Mouse (Mus musculus) CD4-positive, CD25-positive, alpha-beta regulatory T cell, adult 4 months (primary cell): ENCODE results near the gene Fam166a. TPM values are rescaled to one million over a fixed set of nuclear protein-coding genes. Genes with fewer than 3 reads are reported as not detected.

Experiments
- polyA plus RNA-seq, 2 experiments: library from polyadenylated mRNA; unstranded; fragments of 100-300 nt; shearing (Covaris generic); gene quantifications; one replicate each; pipeline ENCODE4 v1.2.1; 2017

The Fam166a gene
- polyA plus RNA-seq, 2 experiments from 2014 or later, result not detected

Other genes with a start within 250 kb of the Fam166a start
- gene Mrpl41, start 243.6 kb upstream of the Fam166a start, polyA plus RNA-seq, result 10 to 100 TPM; 91.6 to 98.5 TPM
- 100 to 1,000 TPM in 1 of 2 experiments, 10 to 100 TPM in 1; 65.8 to 117 TPM for gene Pnpla7, start 242.7 kb upstream of the Fam166a start, polyA plus RNA-seq
- gene Nsmf, start 164.4 kb upstream of the Fam166a start, polyA plus RNA-seq, result 10 to 100 TPM in 1 of 2 experiments, 1 to 10 TPM in 1; 8.6 to 13.7 TPM
- under 1 TPM in 1 of 2 experiments, not detected in 1; 0.52 TPM for gene Entpd8, start 138.4 kb upstream of the Fam166a start, polyA plus RNA-seq
- gene Noxa1, start 123.6 kb upstream of the Fam166a start, polyA plus RNA-seq, result 1 to 10 TPM; 5.5 to 7.0 TPM
- under 1 TPM in 1 of 2 experiments, not detected in 1; 0.28 TPM for gene Nrarp, start 38.0 kb upstream of the Fam166a start, polyA plus RNA-seq
- 10 to 100 TPM; 60.5 to 94.3 TPM for gene Tor4a, start 21.9 kb upstream of the Fam166a start, polyA plus RNA-seq
- 10 to 100 TPM; 48.2 to 55.8 TPM for gene Nelfb, start 7.3 kb upstream of the Fam166a start, polyA plus RNA-seq
- gene Stpg3, start 4.1 kb upstream of the Fam166a start, polyA plus RNA-seq, result not detected
- gene Tubb4b, start 6.0 kb downstream of the Fam166a start, polyA plus RNA-seq, result 100 to 1,000 TPM in 1 of 2 experiments, 10 to 100 TPM in 1; 94.5 to 120 TPM
- not detected for gene Slc34a3, start 15.6 kb downstream of the Fam166a start, polyA plus RNA-seq
- not detected for gene Rnf224, start 18.0 kb downstream of the Fam166a start, polyA plus RNA-seq
- under 1 TPM; 0.38 to 0.57 TPM for gene Rnf208, start 23.5 kb downstream of the Fam166a start, polyA plus RNA-seq
- gene Cysrt1, start 23.7 kb downstream of the Fam166a start, polyA plus RNA-seq, result not detected
- 1 to 10 TPM; 5.9 to 7.1 TPM for gene AL732309.1, start 28.1 kb downstream of the Fam166a start, polyA plus RNA-seq
- gene Tmem203, start 36.7 kb downstream of the Fam166a start, polyA plus RNA-seq, result 10 to 100 TPM in 1 of 2 experiments, 1 to 10 TPM in 1; 9.5 to 10.4 TPM
- gene Tprn, start 43.9 kb downstream of the Fam166a start, polyA plus RNA-seq, result 1 to 10 TPM; 1.8 to 3.8 TPM
- gene Ssna1, start 53.7 kb downstream of the Fam166a start, polyA plus RNA-seq, result 100 to 1,000 TPM; 124 to 131 TPM
- 10 to 100 TPM; 34.8 to 54.1 TPM for gene Anapc2, start 53.7 kb downstream of the Fam166a start, polyA plus RNA-seq
- not detected for gene Tmem210, start 69.4 kb downstream of the Fam166a start, polyA plus RNA-seq
- not detected for gene Lrrc26, start 71.2 kb downstream of the Fam166a start, polyA plus RNA-seq
- not detected for gene Grin1, start 100.4 kb downstream of the Fam166a start, polyA plus RNA-seq
- 10 to 100 TPM; 21.7 to 32.4 TPM for gene Man1b1, start 113.6 kb downstream of the Fam166a start, polyA plus RNA-seq
- gene Dpp7, start 137.6 kb downstream of the Fam166a start, polyA plus RNA-seq, result 10 to 100 TPM; 15.5 to 24.6 TPM
- gene Uap1l1, start 146.9 kb downstream of the Fam166a start, polyA plus RNA-seq, result 10 to 100 TPM; 18.0 to 18.8 TPM
- gene Sapcd2, start 153.6 kb downstream of the Fam166a start, polyA plus RNA-seq, result 1 to 10 TPM in 1 of 2 experiments, under 1 TPM in 1; 0.58 to 1.2 TPM
- not detected for gene Entpd2, start 177.1 kb downstream of the Fam166a start, polyA plus RNA-seq
- gene Npdc1, start 180.6 kb downstream of the Fam166a start, polyA plus RNA-seq, result 1 to 10 TPM; 1.4 to 2.3 TPM
- gene Fut7, start 204.5 kb downstream of the Fam166a start, polyA plus RNA-seq, result 10 to 100 TPM in 1 of 2 experiments, 1 to 10 TPM in 1; 4.0 to 11.7 TPM
- 10 to 100 TPM; 31.9 to 45.3 TPM for gene Abca2, start 210.0 kb downstream of the Fam166a start, polyA plus RNA-seq
- 1 to 10 TPM; 1.2 to 2.2 TPM for gene Clic3, start 238.1 kb downstream of the Fam166a start, polyA plus RNA-seq
- 100 to 1,000 TPM in 1 of 2 experiments, 10 to 100 TPM in 1; 74.7 to 102 TPM for gene Paxx, start 242.3 kb downstream of the Fam166a start, polyA plus RNA-seq